Mouse (Mus musculus) layer of hippocampus, postnatal 36 days (tissue): ENCODE data around the gene Camta2. TPM values are rescaled to one million over a fixed set of nuclear protein-coding genes. Genes with fewer than 3 reads are reported as not detected.

Source experiments
- DNase-seq, 2 experiments: peaks; one replicate each; pipeline ENCODE4 v3.0.0; 2022
- total RNA-seq, 2 experiments: library from RNA; stranded (reverse); gene quantifications; 2 replicates each; pipeline ENCODE4 v1.2.3; 2021

Gene Camta2
- total RNA-seq, 2 experiments from 2014 or later, result 362 to 388 TPM

DNA sequence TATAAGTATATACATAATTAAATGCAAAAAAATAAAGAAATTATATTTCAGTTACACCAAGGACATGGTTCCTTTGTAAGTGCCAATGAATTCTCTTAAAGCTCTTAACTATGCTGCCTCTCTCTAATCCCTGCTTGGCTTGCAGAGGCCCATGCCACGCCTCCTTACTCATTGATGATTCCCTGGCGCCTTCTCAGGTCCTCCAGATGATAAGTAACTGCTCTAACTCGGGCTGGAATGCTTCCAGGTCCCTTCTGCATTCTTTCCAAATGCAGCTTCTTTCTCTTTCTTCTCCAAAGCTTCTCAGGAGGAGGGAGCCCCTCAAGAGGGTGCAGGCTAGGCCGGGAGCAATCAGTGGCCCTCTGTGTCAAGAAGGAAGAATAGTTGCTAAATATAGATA is 1.7 kb upstream of the Camta2 start:
- DNase-seq, result no peak

DNA sequence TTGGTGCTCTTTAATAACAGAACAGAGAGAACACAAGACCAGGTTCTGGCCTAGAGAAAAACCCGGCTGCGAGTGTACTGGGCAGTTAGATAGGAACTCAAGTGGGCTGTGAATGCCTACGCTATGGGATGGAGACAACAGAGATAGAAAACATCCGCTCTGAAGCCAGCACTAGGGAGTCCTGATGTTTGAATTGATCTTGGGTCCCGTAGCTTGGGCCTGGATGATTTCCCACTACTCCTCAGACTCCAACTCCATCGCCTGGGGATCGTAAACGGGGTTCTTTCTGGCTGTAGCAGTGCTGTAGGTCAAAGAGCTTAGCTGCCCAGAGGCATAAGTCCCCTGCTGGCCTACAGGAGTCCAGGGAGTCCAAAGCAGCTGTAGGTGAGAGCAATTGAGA is 467 bp upstream of the Camta2 start:
- DNase-seq, result no peak

DNA sequence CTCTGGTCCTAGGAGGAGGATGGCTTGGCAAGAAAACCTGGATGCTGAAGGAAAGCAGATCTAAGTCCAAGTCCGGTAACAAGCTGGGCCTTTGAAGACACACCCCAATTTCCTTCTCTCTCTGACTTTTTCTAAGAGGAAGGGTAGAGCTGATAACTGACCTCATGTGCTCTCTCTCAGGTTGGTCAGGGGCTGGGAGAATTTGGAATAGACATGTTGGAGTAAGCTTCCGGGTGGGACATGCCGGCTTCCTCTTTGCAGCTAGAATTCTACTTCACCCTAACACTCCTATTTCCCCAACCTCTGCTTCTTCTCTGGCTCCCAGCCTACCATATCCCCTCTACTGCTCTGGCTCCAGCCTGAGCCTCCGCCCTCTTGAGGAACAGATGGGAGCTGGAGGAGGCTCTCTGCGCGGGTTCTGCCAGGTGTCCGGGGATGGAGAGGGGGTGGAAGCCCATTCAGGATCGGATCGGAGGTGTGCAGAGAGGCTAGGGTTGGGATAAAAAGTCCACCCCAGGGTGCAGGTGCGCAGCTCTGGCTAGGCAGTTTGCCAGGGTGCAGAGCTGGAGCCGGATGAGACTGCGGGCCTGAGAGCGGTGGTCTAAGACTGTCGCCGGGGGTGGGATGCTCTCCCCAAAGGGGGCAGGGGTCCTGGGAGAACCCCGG is 871 bp downstream of the Camta2 start:
- DNase-seq, result peak; percentile 76 to 77

DNA sequence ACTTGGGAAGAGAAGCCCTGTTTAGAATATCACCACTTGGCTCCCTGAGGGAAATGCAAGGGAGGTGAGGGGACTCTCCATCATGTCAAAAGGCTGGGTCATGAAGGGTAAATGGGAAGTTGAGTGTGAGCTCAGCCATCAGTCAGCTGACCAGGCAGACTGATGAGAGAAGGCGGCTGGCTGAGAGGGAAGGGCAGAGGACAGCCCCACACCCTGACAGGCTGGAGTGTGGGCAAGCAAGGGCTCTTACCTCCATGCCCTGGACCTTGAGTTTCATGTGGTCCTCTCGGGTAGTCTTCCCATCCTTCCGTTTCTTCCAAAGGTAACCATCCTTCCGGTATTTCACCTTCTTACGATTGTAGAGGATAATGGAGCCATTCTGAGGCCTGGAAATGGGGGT is 4.3 kb downstream of the Camta2 start:
- no peak for DNase-seq

DNA sequence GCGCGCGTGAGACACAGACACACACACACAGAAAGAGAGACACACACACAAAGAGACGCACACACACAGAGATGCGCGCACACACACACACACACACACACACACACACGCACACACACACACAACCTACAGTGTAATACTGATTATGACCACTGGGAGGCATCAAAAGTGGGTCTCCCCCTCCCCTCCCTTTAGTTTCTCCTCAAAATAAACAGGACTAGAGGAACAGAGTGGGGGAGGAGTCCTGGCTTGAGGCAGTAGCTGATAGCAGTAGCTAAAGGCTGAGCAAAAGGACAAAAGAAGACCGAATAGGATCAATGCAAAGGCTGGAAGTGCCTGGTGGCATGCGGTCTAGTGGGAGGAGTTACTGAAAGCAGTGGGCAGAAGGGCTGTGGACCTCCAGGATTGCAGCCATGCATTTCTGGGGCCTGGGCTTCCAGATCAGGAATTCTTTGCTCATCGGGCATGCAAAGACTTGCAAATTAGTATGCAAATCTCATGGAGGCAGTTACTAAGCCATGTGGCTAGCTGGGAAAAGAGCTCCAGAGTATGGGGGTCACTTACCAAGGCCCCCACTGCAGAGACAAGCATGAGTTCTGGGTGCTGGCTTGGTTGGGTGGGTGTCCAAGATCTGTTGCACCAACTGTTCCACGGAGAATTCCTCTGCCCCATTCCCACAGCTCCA is 5.9 kb downstream of the Camta2 start:
- DNase-seq, result no peak

DNA sequence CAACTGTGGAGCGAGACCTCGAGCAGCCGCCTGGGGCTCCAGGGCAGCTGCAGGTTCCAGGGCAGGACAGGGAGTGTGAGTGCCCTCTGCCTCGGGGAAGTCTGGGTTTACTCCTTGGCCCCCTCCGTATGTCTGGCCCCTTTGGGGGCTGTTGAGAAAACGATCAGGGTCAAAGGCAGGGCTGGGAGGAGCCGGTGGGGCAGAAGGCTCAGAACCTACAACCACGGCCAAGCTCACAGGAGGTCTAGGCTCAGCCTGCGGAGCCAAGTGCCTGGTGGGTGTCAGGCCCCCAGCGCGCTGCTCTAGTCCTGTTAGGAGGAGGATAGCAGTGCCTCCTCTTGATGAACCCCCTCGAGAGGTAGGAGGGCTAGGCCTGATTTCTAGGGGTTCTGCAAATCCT is 6.7 kb downstream of the Camta2 start:
- no peak for DNase-seq

DNA sequence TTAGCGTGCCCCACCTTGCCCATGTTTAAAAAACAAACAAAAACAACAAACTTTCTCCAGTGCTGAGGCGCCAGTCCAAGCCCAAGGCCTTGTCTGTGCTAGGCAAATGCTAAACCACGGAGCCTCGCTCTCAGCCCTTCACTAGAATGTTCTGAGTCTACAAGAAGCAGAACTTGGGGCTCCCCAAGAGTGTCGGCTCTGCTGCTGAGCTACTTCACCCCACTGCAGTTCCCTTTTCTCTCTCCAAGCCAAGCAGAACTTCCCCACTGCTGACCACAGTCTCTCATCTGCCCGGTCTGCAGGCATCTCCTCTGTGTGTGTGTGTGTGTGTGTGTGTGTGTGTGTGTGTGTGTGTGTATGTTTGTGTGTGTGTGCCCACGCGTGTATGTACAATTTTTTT is 8.0 kb downstream of the Camta2 start:
- no peak for DNase-seq

DNA sequence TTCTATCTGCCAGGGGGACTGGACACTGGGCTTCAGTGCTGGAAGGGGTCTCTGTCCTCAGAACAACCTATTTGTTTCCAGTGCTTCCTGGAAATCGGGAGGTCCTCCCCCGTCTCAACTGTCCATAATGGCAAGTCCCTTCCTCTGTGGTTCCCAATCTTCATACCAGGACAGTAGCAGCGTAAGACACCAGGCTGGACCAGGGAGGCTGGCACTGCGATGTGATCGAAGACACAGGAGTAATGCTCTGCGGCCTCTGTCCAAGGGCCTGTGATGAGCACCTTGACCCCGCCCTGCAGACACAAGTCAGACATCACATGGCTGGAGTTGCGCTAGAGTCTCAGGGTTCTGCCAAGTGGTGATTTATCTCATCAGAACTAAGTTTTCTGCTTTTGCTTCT is 8.5 kb downstream of the Camta2 start:
- DNase-seq, result no peak

DNA sequence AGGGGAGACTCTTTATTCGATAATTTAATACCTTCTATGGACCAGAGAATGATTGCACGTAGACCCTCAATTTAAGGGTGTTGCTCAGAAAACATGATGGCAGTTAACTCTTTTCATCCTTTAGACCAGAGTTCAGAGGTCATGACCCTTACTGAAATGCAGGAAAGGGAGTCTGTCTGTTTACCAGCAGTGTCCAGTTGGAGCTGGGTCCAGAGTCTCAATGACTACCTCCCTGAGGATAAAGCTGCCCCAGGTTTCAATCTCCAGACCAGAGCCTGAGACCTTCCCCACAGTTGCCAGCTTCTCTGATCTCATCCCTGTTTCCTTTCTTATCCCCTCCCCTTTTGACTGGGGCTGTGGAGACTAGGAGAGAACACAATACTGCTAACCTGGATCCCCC is 9.3 kb downstream of the Camta2 start:
- no peak for DNase-seq

DNA sequence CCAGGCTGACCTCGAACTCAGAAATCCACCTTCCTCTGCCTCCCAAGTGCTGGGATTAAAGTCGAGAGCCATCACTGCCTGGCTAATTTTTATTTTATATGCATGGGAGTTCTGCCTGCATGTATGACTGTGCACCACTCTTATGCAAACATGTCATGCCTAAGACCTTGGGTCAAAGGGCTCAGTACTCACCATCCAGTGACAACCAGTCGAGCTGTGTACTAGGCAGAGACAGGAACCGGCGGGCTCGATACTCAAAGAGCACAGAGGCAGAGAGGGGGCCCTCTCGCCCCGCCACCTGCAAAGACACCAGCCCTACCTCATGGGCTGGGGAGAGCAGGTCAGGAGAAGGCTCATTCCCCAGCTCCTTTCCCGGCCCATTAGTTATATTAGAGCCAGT is 9.8 kb downstream of the Camta2 start:
- DNase-seq, result no peak

DNA sequence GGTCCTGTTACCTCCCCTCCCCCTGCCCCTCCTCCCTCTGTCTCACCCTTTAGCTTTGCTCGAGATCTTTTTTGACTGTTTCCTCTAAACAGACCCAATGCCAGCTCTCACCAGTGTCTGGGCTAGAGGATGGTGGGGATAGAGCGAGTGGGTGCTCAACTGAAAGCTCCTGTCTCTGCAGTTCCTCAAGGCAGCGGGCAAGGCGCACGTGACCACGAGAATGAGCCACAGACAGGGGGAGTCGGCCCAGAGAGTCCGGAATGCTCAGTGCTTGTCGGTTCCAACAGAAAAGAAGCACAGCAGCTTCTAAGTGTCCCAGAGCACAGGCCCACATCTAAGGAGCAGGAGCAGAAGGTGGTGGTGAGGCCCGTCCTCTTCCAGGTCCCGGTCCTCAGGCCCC is 13.4 kb downstream of the Camta2 start:
- no peak for DNase-seq

DNA sequence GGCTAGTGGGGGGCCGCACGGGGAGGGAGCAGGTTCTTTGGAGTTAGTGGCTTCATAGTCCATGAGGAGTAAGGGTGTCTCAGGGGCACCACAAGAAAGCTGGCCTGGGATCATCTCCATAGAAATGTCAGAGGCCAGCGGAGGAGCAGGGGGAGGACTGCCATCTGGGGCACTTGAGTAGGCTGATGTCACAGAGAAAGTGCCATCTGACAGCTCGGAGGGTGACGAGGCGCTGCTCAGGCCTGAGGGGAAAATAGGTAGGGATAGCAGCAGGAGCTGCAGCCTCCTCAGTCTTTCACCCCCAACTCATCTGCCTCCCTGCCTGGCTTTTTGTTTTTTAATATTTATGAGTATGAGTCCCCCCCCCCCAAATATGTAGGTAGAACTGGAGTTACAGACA is 13.9 kb downstream of the Camta2 start:
- DNase-seq, result no peak

DNA sequence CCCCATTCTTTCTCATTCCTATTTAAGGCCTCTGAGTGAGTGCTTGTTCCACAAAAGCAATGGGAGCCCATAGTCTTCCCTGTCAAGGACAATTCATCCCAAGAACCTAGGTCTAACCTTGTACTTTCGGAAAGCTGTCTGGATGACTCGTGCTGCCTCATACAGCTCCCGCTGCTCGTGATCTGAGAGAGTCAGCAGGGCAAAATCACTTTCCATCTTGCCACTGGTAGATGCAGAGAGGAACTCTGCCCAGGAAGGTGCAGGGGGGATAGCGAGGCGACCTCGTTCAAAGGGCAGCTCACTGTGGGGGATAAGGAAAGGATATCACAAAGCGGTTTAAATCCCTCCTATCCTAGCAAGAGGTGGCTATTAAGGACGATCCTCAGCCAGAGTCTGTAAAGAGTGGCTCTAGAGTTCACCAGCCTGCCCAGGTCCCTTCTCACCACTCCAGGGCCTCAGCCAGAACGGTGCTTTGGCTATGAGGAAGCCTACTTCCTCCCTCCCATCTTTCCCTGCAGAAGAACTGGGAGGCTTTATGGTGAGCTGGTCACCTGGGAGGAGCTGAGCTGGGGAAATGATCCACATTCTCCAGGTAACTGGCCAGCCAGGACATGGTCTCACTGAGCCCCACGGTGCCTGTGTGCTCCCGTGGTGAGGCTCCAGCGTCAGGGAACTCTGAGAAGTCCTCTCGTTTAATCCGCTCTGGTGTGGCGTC is 16.4 kb downstream of the Camta2 start:
- no peak for DNase-seq

DNA sequence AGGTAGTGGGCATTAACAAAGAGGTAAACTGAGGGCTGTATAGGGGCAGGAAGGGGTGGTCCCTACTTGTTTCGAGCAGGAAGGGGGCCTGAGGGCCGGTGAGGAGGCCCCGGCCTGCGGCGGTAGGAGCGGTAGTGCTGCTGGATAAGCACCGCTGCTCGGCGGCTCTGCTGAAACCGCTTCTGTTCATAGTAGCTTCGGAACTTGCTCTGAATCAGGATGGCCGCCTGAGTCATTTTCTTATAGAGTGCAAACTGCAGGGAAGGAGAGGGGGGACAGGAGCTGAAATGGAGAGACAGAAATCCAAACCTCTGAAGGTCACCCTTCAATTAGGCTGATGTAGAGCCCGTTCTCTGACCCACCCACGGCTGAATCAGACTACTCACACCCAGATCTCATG is 17.4 kb downstream of the Camta2 start:
- no peak for DNase-seq

DNA sequence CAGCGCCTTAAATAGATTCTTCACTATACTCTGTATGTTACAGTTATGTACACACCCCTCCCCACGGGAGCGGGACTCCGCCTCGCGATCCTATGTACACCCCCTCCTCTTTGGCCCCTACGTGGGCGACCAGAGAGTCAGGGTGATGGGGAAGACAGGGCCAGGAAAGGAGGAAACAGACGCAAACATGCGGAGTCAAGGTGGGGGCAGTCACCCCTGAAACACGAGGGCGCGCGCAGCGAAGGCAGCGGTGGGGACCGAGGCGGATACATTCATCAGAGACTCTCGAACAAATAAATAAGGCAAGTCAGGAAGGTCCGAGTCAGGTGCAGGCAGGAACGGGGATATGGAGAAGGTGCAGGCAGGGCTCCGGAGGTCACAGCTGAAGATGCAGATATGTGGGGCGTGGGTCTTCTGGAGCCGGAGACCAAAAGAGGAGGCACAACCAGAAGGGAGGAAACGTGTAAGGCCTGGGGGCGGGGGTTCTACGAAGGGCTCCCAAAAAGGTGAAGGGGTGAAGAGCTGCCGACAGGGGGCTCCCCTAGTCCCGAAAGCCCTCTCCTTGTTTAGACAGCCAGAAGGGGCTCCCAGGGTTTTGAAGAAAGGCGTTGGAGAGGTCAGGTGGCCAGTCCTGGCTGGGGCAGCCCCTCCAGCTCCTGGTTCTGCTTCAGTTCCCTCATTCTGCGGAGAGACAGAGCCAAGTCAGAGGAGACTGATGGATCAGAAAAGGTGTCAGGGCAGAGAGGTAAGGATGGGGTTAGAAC is 18.1 kb downstream of the Camta2 start:
- peak; percentile 62 to 69 for DNase-seq

DNA sequence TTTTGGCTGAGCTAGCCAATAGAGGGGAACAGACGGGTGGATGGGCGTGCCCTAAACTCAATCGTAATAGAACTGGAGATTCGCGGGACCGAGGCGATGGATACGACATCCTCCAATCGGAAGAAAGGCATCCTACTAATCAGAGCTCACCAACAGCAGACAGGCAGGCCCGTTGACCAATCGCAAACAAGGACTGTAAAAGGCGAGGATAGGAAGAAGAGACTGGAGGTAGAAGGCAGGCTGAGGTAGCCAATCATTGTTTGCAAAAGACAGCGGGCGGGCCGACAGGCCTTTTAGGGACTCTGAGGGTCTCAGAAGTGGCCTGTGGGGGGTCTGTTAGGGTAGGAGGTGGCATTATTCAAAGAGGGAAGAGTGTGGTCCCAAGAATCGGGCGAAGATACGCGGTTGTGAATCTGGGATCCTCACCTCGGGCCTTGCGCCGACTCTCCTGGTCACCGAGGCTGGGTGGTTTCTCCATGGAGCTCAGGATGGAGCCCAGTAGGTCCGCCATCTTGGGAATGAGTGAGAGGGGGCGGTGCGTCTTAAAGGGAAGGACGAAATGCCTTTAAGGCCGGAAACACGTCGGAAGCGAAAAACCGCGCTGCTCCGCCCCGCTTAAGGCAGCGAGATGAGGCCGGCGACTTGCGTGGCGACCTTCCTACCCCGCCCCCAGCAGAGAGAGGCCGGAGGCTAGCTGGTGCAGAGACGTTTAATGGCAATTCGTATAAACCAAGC is 19.0 kb downstream of the Camta2 start, which contains the start of gene Spag7:
TSS of gene Spag7 (minus strand) at position 646 of the 735 bp plus-strand sequence.
- DNase-seq, result peak; percentile 96 to 97

DNA sequence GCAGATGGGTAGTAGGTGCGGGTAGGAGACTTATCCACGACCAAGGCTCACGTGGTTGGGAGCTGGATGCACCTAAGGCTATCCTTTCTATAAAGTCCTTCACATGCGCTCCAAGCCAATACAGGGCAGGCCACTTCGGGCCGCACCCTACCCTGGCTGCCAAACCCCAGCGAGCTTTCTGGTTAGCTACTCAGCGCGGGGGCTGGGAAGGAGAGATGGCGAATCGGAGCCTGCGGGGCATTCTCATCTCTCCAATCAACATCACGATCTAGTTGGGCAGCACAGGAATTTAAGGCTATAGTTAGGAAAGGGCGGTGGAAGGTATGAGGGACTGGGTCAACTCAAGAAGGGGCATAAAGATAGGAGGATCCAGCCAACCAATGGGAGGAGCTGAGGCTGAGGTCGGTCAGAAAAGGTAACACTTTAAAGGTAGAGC is 19.6 kb downstream of the Camta2 start:
- DNase-seq, result no peak

DNA sequence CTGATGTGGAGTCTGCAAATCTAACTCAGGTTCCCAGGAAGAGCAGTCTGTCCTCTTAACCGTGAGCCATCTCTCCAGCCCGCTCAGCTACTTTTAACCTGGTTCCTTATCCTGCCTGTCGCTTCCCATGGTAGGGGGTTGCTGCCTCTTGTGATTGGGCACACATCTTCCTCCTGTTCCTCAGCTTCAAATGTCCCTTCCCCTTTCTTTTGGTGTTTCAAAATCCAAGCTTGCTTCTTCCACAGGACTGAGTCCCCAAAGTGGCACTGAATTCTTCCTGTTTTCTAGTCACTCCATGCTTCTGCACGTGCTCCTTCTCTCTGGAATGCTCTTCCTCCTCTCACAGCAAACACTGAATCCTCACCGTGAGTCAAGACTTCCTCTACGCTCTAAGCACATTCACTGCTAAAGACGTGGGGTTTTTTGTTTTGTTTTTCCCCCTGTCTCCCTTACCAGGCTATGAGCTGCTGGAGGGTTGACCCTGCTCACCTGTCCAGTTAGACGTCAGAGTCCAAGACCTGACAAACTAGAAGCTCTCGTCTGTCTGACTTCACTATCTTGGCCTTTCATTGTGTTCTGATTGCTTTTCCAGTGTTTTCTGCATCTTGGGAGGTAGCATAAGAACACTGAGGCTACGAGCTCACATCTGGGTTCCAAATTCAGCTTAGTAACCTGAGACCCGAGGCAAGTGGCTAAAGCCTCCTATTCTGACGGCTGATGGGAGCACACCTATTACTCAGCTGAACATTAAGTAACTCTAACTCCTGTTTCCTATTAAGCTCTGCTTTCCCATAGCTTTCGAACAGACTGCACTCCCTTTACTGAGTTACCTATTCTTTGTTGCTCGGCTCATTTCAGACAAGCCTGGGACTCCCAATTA is 20.4 kb downstream of the Camta2 start:
- no peak for DNase-seq

DNA sequence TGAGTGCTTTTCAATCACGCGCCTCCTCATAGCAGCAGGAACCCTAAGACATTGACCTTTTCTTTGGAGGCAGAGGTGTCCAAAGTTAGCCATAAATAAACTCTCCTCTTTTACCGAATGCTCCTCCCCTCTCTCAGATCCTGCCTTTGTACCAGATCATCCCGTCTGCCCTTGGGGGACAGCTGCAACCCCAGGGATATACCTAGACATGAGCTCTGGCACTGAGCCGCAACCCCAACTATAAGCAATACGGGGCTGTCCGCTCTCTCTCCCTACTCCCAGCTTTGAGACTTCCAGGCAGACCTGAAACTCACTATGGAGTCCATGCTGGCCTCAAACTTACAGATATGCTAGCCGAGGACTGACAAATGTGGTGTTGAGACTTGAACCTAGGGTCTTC is 21.2 kb downstream of the Camta2 start:
- no peak for DNase-seq

DNA sequence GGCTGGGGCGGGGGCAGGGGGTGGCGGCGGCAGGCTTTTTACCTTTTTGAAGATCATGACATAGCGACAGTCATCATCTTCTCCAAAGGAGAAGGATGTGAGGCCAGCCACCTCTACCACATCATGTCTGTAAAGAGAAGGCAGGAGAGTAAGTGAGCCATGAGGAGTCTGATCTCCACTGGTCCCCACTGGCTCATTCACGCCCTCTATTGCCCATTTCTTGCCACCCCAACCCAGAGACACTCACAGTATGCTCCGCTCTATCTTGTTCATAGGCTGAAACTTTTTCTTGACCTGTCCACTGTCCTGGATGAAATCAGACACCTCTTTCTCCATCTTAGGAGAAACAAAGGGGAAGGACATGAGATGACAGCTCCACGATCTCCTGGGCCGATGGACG is 23.2 kb downstream of the Camta2 start:
- DNase-seq, result no peak

DNA sequence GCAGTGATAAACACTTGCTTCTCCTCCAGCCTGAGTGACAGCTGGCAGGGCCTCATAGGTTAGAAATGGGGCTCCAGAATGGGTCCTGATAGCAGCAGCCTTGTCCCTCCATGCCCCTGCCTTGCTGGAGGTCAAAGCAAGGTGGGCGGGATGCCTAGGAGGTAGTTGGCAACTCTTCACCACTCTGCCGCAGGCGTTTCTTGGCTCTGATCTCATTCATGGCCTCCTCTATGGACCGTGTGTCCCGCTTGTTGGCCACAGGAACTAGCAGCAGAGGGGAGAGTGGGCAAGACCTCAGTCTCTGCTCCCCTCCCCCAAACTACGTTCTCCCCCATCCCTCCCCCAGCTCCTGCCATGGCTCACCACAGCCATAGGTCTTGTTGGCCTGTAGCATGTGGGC is 23.9 kb downstream of the Camta2 start:
- DNase-seq, result no peak
